Mouse (Mus musculus): ENCODE data around the gene Otud7a. TPM values are rescaled to one million over a fixed set of nuclear protein-coding genes. Genes with fewer than 3 reads are reported as not detected.
A peak's percentile ranks its signal among the peaks of the same experiment; 100 is the strongest.

The Otud7a gene
- polyA plus RNA-seq, 1 experiment from 2014 or later: 3.2 TPM

- Histone ChIP-seq H3K4me1 (ENCODE audit: control insufficient read depth, insufficient read depth, low read depth, low read length) (peaks cover 16% of the 10 kb centered on the region), H3K9ac (ENCODE audit: low read depth, low read length) (no peak overlapping the region), H3K9me3 (ENCODE audit: control insufficient read depth, low read length) (no peaks in the 10 kb centered on the region), H3K4me2 (ENCODE audit: low read length) (no peak overlapping the region), H3K4me3 (ENCODE audit: low read length) (no peak overlapping the region), H3K36me3 (ENCODE audit: control insufficient read depth, insufficient read depth, low read length) (no peaks in the 10 kb centered on the region; the same call in 1 of the 2 replicates), H3K27ac (ENCODE audit: low read depth, low read length) (no peak overlapping the region), H3K27me3 (replicated peaks; ENCODE audit: control insufficient read depth, insufficient read depth, low read length) (peaks cover 18% of the 10 kb centered on the region)
- WGBS: 46% methylated on average over 4 of the region's 4 CpGs
- ATAC-seq: no peak
Measured at GRCm38 (mm10) chr7:63752081-63752480, 307.5 kb downstream of the Otud7a start.

- Histone ChIP-seq H3K4me3 (ENCODE audit: low read length) (no peak overlapping the region), H3K36me3 (ENCODE audit: control insufficient read depth, insufficient read depth, low read length) (no peaks in the 10 kb centered on the region; the same call in 1 of the 2 replicates), H3K27ac (ENCODE audit: low read depth, low read length) (no peak overlapping the region), H3K4me2 (ENCODE audit: low read length) (0 out of 2 replicates have a peak overlapping the region, but pooled peaks have one; percentile 18), H3K9me3 (ENCODE audit: control insufficient read depth, low read length) (no peaks in the 10 kb centered on the region), H3K4me1 (ENCODE audit: control insufficient read depth, insufficient read depth, low read depth, low read length) (peaks cover 24% of the 10 kb centered on the region), H3K27me3 (replicated peaks; ENCODE audit: control insufficient read depth, insufficient read depth, low read length) (peaks cover 25% of the 10 kb centered on the region), H3K9ac (ENCODE audit: low read depth, low read length) (no peak overlapping the region; the same call in 1 of the 2 replicates)
- peak; percentile 16 for ATAC-seq
- 15% methylated on average over 6 of the region's 6 CpGs for WGBS
Measured at GRCm38 (mm10) chr7:63753274-63753751, 308.8 kb downstream of the Otud7a start.

GRCm38 (mm10) chr7:63754573-63755475, 310.3 kb downstream of the Otud7a start:
- no peak for ATAC-seq
- peak overlapping the region; percentile 62 for H3K9ac ChIP-seq (ENCODE audit: low read depth, low read length)

GRCm38 (mm10) chr7:63755476-63755948, 311.0 kb downstream of the Otud7a start:
- Histone ChIP-seq H3K27ac (ENCODE audit: low read depth, low read length) (no peak overlapping the region), H3K4me2 (ENCODE audit: low read length) (peak overlapping the region; percentile 84), H3K36me3 (ENCODE audit: control insufficient read depth, insufficient read depth, low read length) (no peaks in the 10 kb centered on the region; the same call in 1 of the 2 replicates), H3K27me3 (replicated peaks; ENCODE audit: control insufficient read depth, insufficient read depth, low read length) (peaks cover 37% of the 10 kb centered on the region), H3K4me1 (ENCODE audit: control insufficient read depth, insufficient read depth, low read depth, low read length) (peaks cover 24% of the 10 kb centered on the region), H3K9me3 (ENCODE audit: control insufficient read depth, low read length) (no peaks in the 10 kb centered on the region), H3K9ac (ENCODE audit: low read depth, low read length) (peak overlapping the region; percentile 62), H3K4me3 (ENCODE audit: low read length) (peak overlapping the region; percentile 42)
- 5% methylated on average over 13 of the region's 13 CpGs for WGBS
- no peak for ATAC-seq

More at GRCm38 (mm10) chr7:63754573-63755475, 310.3 kb downstream of the Otud7a start:
- H3K4me2 ChIP-seq (ENCODE audit: low read length): peak overlapping the region; percentile 84
- peak overlapping the region; percentile 42 for H3K4me3 ChIP-seq (ENCODE audit: low read length)
- 3% methylated on average over 43 of the region's 43 CpGs for WGBS
- peaks cover 34% of the 10 kb centered on the region for H3K27me3 ChIP-seq (replicated peaks; ENCODE audit: control insufficient read depth, insufficient read depth, low read length)
- H3K4me1 ChIP-seq (ENCODE audit: control insufficient read depth, insufficient read depth, low read depth, low read length): peaks cover 24% of the 10 kb centered on the region
- no peaks in the 10 kb centered on the region for H3K9me3 ChIP-seq (ENCODE audit: control insufficient read depth, low read length)
- H3K27ac ChIP-seq (ENCODE audit: low read depth, low read length): 0 out of 2 replicates have a peak overlapping the region, but pooled peaks have one; percentile 32
- no peaks in the 10 kb centered on the region; the same call in 1 of the 2 replicates for H3K36me3 ChIP-seq (ENCODE audit: control insufficient read depth, insufficient read depth, low read length)

- H3K4me1 ChIP-seq (ENCODE audit: control insufficient read depth, insufficient read depth, low read depth, low read length): peaks cover 24% of the 10 kb centered on the region
- no peaks in the 10 kb centered on the region for H3K9me3 ChIP-seq (ENCODE audit: control insufficient read depth, low read length)
- H3K27ac ChIP-seq (ENCODE audit: low read depth, low read length): no peak overlapping the region
- no peak for ATAC-seq
- no peak overlapping the region for H3K9ac ChIP-seq (ENCODE audit: low read depth, low read length)
- 10% methylated on average over 25 of the region's 25 CpGs for WGBS
- H3K4me3 ChIP-seq (ENCODE audit: low read length): peak overlapping the region; percentile 47
- H3K4me2 ChIP-seq (ENCODE audit: low read length): peak overlapping the region; percentile 62
- no peaks in the 10 kb centered on the region; the same call in 1 of the 2 replicates for H3K36me3 ChIP-seq (ENCODE audit: control insufficient read depth, insufficient read depth, low read length)
- peaks cover 47% of the 10 kb centered on the region for H3K27me3 ChIP-seq (replicated peaks; ENCODE audit: control insufficient read depth, insufficient read depth, low read length)
Measured at GRCm38 (mm10) chr7:63757136-63757677, 312.7 kb downstream of the Otud7a start.

- H3K4me3 ChIP-seq (ENCODE audit: low read length): peak overlapping the region; percentile 47
- ATAC-seq: no peak
- 2% methylated on average over 65 of the region's 85 CpGs for WGBS
- H3K4me1 ChIP-seq (ENCODE audit: control insufficient read depth, insufficient read depth, low read depth, low read length): peaks cover 24% of the 10 kb centered on the region
- 0 out of 2 replicates have a peak overlapping the region, but pooled peaks have one; percentile 8 for H3K27ac ChIP-seq (ENCODE audit: low read depth, low read length)
- peaks cover 47% of the 10 kb centered on the region for H3K27me3 ChIP-seq (replicated peaks; ENCODE audit: control insufficient read depth, insufficient read depth, low read length)
- H3K4me2 ChIP-seq (ENCODE audit: low read length): peak overlapping the region; percentile 62
- no peaks in the 10 kb centered on the region; the same call in 1 of the 2 replicates for H3K36me3 ChIP-seq (ENCODE audit: control insufficient read depth, insufficient read depth, low read length)
- H3K9ac ChIP-seq (ENCODE audit: low read depth, low read length): peak overlapping the region; percentile 63
- H3K9me3 ChIP-seq (ENCODE audit: control insufficient read depth, low read length): no peaks in the 10 kb centered on the region
Measured at GRCm38 (mm10) chr7:63757678-63758239, 313.2 kb downstream of the Otud7a start.

- no peaks in the 10 kb centered on the region for H3K9me3 ChIP-seq (ENCODE audit: control insufficient read depth, low read length)
- no peaks in the 10 kb centered on the region; the same call in 1 of the 2 replicates for H3K36me3 ChIP-seq (ENCODE audit: control insufficient read depth, insufficient read depth, low read length)
- 1% methylated on average over 83 of the region's 97 CpGs for WGBS
- H3K4me2 ChIP-seq (ENCODE audit: low read length): peak overlapping the region; percentile 62
- H3K4me3 ChIP-seq (ENCODE audit: low read length): peak overlapping the region; percentile 47
- peaks cover 24% of the 10 kb centered on the region for H3K4me1 ChIP-seq (ENCODE audit: control insufficient read depth, insufficient read depth, low read depth, low read length)
- H3K9ac ChIP-seq (ENCODE audit: low read depth, low read length): peak overlapping the region; percentile 63
- H3K27me3 ChIP-seq (replicated peaks; ENCODE audit: control insufficient read depth, insufficient read depth, low read length): peaks cover 47% of the 10 kb centered on the region
- ATAC-seq: peak; percentile 82
- H3K27ac ChIP-seq (ENCODE audit: low read depth, low read length): peak overlapping the region; percentile 8; the same call in 1 of the 2 replicates
Measured at GRCm38 (mm10) chr7:63758240-63758826, 313.8 kb downstream of the Otud7a start.

- H3K36me3 ChIP-seq (ENCODE audit: control insufficient read depth, insufficient read depth, low read length): no peaks in the 10 kb centered on the region; the same call in 1 of the 2 replicates
- H3K27me3 ChIP-seq (replicated peaks; ENCODE audit: control insufficient read depth, insufficient read depth, low read length): peaks cover 45% of the 10 kb centered on the region
- no peak for ATAC-seq
- H3K4me2 ChIP-seq (ENCODE audit: low read length): no peak overlapping the region
- no peak overlapping the region for H3K27ac ChIP-seq (ENCODE audit: low read depth, low read length)
- no peak overlapping the region for H3K9ac ChIP-seq (ENCODE audit: low read depth, low read length)
- H3K4me3 ChIP-seq (ENCODE audit: low read length): no peak overlapping the region
- 29% methylated on average over 5 of the region's 5 CpGs for WGBS
- peaks cover 15% of the 10 kb centered on the region for H3K4me1 ChIP-seq (ENCODE audit: control insufficient read depth, insufficient read depth, low read depth, low read length)
- no peaks in the 10 kb centered on the region for H3K9me3 ChIP-seq (ENCODE audit: control insufficient read depth, low read length)
Measured at GRCm38 (mm10) chr7:63759606-63760005, 315.1 kb downstream of the Otud7a start.
